Mouse (Mus musculus) liver, embryonic 14.5 days (tissue): ENCODE measurements at regions not wholly inside any gene's neighbourhood (a gene's known extent, or its start where the extent isn't known, plus 50 kb on each side); places are given as distances from the start of the nearest gene placed in this dataset.

Source experiments
- CTCF ChIP-seq: IDR thresholded peaks from 2 replicates; pipeline ENCODE4 v1.5.1; 2016; ENCODE audit warnings: antibody characterized with exemption, low read depth, control low read depth
- EP300 ChIP-seq: IDR thresholded peaks from 2 replicates; pipeline ENCODE4 v1.6.1; 2016; ENCODE audit warnings: antibody characterized with exemption, low read depth

DNA sequence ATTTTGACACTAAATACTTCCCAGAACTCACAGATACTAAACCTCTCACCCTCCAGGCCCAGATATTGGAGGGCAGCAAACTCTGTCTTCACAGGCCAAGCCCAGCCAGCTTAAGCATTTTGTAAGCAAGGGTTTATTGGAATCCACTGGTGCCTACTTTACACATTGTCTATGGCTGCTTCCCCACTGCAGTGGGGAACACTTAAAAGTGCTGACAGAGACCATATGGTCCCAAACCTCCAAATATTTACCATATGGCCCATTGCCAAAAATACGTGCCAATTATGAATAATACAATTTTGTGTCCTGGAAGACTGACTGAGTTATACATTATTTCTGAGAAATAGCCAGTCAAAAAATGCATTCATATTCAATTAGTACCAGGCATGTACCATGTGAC lies 136.7 kb upstream of the Rnd3 start:
- TF ChIP-seq CTCF (no peak), EP300 (no peak)
